In genomic region chr5:99641407-99641806, GRCm38 (mm10) we compare ENCODE assay signal across 17 mouse cellular contexts.
"Had no signal": no experiment of that assay in that cellular context is flagged by ENCODE, and none has a peak within 500 bp of the region (broad histone marks: within the 10 kb centered on the region; RNA-seq: fewer than 3 reads in every experiment).

No protein-coding gene starts in this region.

- DNase-seq: left cerebral cortex, postnatal 4 days; liver; liver, embryonic 13.5 days; liver, postnatal 0 days; lung, adult 18-20 months; lung, adult 2 months; lung, embryonic 14.5 days; lung, postnatal 10 days; lung, postnatal 14 days; lung, postnatal 36 days; lung, postnatal 4 days; midbrain, embryonic 14.5 days had no signal

- ATAC-seq: liver, embryonic 12.5 days; liver, postnatal 0 days; lung, postnatal 0 days; midbrain, embryonic 13.5 days; midbrain, embryonic 15.5 days; midbrain, embryonic 16.5 days had no signal
